Mouse (Mus musculus) T-helper 2 cell (primary cell): ENCODE measurements at regions not wholly inside any gene's neighbourhood (a gene's known extent, or its start where the extent isn't known, plus 50 kb on each side); places are given as distances from the start of the nearest gene placed in this dataset.

ENCODE experiments used
- in situ Hi-C: fragments of 300-600 bp; cut with MboI, MseI; formaldehyde crosslinking; loops from one replicate; pipeline ENCODE4 v1.15.1; 2025; ENCODE audit warnings: high pct_unique_total_duplicates

DNA sequence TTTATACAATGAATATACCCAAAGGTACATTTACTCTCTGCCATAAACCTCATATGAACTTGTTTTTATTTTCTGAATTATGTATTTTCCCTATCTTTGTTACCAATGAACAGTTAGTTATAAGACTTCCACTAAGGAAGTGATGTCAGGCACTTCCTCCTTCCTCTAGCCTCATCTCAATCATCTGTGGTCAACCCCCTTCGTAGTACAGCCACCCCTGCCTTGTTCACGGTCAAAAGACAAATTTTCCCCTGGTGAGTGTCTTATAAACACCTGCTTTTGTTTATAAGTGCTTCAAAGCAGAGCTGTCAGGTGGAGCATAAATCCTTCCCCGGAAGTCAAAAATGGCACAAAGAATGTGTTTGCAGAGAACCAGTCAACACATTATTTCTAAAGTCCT lies 312.0 kb downstream of the Spry2 start:
- in situ Hi-C loops: no loop called here

DNA sequence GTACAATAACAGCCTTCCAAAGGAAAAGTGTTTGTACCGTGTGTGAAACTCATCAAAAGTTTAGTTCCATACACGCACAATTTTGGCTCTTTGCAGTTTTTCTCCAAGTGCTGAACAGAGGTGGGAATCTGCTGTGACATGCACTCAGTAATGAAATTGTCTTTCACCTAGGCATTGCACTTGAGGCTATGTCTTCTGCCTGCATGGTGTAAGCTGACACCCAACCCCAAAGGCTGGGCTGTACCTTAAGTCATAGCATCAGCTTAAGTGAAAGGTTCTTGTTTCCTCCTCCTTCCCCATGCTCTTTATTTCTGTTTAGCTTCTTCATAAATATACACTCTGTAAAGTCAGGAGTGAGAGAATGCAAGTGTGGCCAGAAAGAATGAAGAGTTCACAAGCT lies 313.1 kb downstream of the Spry2 start:
- in situ Hi-C loops: no loop called here

DNA sequence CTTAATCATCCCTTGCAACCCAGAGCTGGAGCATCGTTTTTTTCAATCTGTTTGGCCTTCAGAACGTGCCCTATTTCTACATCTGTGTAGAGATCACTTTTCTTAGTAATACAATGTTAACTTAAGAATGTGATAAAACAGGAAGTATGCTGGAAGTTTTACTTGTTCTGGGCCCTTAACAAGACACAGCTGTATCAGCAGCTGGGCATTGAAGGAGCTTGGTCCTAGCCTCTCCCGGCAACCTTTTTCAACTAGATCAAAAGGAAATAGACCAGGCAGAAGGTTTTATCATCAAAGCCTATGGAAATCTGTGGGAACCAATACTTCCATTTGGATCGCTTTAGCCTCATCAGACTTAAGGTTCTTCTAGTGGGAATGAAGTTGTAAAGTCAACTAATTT lies 317.9 kb downstream of the Ndfip2 start:
- in situ Hi-C loops: no loop called here

DNA sequence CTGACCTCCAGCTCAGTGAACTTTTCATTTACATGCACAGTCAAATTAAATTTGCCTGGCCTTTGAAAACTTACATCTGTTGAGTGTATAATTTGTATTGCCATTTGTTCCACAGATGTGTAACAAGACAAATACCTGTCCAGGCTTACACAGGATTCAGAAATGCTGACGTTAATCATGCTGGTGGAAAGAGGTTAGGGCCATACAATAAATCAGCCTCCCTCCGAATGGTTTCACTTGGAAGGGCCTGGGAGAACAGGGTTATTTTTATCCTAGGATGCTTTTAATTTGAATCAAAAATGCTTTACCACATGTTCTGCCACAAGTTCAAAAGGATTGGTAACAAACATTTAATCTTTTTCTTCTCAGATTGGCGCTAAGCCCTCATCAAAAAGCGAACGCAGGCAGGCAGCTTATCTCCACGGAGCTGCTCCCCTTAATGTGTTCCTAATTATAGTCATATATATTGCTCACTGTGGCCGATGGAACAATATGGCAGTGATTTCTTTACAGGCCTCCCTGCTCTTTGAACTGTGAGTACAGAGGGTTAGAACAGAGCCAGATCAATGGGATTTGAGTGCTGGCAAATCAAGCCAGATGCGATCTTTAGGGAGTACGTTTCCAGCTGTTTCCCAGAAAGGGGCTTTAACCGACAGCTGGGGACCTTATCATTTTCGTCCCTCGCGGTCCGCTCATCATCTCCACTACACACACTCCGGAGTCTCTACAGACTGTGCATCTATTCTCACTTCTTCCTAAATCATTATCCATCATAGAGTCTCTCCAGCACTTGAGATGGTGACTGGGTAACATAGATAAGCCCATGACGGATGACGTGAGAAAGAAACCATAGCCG lies 313.9 kb downstream of the Ndfip2 start:
- in situ Hi-C loops: no loop called here

DNA sequence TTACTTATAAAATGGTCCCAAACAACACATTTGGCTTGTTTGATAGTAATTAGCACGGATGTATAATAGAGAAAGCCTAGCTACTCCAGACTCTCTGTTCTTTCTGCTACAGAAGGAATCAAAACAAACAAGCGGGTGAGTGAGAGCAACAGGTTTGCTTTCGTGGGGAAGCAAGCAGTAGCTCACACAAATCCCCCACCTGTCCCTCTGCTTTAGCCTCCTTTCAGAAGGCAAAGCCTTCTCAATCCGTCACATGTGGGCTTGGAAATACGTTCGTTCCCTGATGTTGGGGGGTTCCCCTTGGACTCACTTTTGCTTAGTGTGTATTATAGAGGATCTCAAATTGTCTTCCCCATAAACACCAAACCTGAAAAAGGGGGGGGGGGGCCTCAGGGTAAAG lies 311.8 kb downstream of the Ndfip2 start:
- in situ Hi-C loops: no loop called here

DNA sequence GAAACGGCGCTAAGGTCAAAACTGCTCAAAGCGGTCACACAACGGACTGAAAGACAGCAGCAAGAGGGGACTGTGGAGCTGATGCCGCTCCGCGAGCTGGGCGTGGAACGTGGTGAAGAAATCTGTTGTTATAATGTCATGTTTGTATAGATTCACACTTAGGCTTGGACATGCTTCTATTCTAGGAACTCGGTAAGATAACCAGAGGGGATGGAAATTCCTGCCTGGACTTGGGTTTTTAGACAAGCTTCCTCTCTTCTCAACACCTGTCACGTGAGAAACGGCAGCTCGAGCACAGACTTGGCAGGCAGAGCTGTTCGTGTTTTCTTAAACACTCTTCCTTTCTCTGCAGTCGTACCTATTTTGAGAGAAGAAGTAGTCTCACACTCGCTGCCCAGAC lies 307.5 kb downstream of the Ndfip2 start:
- in situ Hi-C loops: no loop called here

DNA sequence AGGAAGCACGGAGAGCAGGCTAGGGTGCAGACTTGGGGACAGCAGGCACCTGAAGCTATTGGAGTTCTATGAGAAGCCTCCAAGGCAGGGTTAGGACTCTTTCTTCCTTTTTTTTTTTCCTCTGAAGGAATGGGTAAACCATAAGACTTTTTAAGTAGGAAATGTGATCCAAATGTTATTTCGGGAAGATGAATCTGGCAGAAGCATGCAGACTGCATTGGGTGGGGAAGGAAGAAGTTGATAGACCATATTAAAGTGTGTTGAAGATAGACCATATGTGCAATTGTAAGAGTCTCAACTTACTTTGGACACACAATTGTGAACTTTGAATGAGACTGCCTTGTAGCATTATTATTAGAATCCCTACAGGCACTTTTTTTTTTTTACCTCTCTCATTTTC lies 304.5 kb downstream of the Ndfip2 start:
- in situ Hi-C loops: no loop called here

DNA sequence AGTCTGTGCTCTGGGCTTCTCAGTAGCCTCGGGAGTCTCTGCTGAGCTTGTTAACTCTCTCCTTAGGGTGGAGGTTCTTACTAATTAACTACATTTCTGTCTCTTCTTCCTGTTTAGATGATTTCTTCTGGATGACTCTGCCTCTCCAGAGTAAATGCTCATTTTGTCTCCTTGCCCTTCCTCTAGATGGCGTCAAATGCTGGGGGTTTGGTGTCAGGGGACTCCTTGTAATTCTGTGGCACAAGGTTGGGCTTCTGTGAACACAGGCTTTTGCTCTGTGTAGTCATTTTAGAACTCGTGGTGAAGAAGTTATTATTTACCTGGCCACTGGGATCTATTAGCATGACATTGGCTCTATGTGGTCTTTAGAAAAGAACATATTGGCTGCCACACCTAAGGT lies 298.4 kb downstream of the Ndfip2 start:
- in situ Hi-C loops: loop anchor here (10.0 kb wide), 1 partner anchor 928 kb away; no protein-coding TSS in a partner anchor

DNA sequence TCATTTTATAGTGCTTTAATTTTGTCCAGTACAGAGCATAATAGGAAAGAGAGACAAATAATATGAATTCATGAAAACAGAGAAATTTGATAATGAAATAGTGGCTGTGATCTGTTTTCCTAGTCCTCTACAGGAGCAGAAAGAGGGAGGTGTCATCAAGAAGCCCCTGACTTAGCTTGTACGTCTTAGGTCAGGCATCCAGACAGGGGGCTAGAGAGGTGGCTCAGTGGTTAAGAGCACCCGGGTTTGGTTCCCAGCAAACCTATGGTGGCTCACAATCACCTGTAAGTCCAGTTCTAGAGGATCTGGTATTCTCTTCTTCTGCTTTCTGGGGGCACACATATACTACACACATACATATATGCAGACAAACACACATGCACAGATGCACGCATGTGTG lies 285.7 kb downstream of the Ndfip2 start:
- in situ Hi-C loops: no loop called here

DNA sequence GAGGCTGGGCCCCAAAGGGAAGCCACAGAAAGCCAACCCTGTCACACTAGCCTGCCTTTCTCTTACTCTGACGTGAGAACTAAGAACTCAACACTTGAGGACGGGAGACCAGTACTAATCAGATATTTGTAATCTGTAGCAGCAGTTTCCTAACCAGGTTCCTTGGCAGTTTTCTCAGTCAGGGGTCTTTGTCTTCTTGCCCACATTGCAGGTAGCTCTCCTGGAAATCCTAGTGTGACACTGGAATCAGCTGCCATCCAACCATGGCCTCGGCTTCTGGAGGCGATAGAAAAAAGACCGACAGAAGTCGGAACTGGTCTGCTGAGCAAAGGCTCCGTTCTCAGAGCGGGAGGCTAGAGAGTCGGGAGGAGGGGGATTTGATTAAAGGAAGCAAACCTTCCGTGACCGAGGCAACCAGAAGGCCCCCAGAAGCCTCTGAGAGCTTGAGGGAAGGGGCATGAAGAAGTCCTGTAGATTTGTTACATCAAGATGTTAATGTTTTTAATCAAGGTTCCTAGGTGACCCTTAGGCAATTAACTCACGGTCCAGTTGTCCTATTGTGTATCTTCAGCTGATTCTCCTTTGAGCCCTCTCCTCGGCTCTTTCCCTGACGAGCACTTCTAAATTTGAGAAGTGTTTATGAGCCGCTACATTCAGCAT lies 284.2 kb downstream of the Ndfip2 start:
- in situ Hi-C loops: no loop called here

DNA sequence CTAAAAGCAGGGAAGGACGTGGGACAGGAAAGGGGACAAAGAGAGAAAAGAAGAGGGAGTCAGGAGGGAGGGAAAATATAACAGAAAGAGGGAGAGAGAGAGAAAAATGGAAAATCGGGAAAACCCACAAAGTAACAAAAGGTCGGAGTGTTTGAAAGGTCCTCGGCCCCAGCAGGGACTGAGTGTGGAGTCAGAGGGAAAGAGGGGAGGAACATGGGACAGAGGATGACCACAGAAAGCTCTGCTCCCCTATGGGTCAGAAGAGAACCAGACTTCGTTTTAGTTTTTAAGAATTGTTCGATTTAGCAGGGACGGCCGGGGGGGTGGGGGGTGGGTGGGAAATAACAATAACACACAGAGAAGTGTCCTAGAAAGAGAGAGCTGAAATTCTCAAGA lies 283.7 kb downstream of the Ndfip2 start:
- in situ Hi-C loops: no loop called here

DNA sequence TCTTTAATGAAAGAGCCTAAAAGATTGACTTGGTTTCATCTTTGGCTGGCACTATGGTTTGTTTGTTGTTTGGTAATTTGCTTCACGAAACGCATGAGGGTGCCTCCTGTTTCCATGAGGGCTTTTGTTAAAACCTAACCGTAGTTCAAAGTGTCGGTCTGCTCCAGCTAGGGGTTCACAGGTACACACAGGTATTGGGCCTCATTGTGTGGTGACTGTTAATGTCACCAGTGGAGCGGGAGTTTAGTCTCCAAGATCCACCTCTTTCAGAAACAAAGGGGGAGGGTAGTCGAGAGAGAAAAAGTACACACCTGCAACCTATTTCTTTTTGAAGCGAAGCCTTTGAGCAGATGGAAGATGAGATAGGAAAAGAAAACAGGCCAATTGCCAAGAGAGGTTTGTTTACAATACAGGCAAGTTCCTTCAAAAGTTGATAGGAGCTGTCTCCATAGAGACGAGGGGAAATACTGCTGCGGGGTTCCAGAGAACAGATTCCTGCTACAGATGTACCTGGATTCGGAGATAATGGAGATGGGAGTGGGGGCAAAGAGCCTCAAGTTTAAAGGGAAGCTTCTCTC lies 273.9 kb downstream of the Ndfip2 start:
- in situ Hi-C loops: no loop called here

DNA sequence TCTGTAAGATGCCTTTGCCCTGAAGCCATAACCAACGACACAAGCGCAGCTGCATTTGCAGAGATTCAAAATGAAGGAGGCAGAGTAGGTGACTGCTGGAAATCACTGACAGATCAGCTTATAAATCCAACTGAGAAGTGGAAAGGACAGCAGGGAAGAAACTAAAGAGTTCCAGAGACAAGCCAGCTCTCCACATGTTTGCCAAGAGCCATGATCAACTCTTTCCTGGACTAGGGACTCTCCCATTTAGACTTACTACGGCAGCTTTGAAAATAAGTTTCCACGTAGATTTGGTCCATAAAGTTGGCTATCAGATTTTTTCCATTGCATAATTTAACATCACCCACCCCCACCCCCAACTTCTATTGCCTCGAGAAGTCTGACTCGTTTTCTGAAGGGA lies 269.7 kb downstream of the Ndfip2 start:
- in situ Hi-C loops: no loop called here

DNA sequence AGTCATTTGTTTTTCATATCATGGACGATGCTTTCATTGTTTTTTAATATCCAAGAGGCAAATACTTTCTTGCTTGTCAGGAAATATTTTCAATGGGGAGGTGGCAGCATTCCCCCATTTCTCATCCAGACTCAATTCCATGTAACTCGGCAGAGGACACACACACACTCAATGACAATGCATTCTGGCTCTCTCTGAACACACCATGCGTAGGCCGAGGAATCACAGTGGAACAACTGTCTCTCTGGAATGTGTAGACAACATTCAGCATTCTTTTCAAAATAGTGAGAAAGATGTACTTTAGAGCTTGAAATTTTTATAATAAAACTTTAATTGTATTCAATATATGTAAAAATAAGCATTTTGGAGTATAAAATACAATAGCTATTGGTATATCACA lies 265.5 kb downstream of the Ndfip2 start:
- in situ Hi-C loops: loop anchor here (25.0 kb wide), 2 partner anchors 437 to 938 kb away; no protein-coding TSS in a partner anchor

DNA sequence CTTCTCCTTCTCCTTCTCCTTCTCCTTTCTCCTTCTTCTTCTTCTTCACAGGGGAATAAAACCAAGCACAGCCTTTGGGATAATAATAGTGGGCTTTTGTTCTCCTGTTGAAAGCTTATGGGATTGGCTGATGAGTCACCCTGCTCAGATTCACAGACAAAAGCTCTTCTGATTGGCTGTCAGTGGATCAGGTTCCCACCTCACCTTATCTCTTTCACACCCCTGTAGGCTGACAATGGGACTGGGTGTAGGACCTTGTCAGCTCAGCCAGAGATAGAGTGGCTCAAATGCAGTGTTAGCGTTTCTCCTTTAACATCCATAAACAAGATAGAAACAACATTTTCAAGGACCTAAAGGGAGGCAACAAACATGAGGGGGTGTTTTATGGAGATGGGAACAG lies 263.9 kb downstream of the Ndfip2 start:
- in situ Hi-C loops: loop anchor here (25.0 kb wide), 2 partner anchors 435 to 940 kb away; no protein-coding TSS in a partner anchor

DNA sequence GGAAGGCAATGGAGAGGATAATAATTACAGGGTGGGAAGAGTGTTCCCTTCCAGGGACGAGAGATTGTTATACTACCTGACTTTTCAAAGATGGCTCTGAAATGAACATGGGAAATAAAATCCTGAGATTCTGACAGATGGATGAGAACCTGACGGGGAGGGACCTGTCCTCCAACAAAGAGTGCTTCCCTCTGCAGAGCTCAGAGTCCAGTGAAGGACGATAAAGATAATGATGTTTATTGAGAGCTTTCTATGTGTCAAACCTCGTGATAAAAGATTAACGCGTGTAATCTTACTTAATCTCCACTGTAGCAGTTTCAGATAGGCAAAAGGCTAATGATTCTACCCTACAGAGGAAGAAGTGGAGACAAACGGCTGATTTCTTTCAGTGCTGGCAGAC lies 260.3 kb downstream of the Ndfip2 start:
- in situ Hi-C loops: loop anchor here (25.0 kb wide), 2 partner anchors 431 to 944 kb away; no protein-coding TSS in a partner anchor

DNA sequence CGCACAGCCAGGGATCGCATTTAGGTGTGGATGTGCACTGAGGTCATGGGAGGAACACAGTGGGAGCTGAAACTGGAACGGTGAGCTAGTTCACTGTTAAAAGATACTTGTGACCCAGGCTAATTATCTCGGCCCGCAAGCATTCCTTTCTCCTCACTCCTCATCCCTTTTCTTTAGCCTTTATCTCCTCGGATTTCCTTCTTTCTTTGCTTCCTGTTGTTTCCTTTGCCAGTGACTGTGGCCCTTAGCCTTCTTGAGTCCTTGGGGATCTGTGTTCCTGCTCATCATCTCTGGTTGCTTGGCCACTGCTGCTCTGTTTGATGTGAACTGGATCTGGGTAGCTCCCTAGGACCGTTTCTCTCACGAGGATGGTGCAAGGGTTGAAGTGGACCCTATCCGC lies 256.0 kb downstream of the Ndfip2 start:
- in situ Hi-C loops: loop anchor here (25.0 kb wide), 2 partner anchors 427 to 948 kb away; no protein-coding TSS in a partner anchor

DNA sequence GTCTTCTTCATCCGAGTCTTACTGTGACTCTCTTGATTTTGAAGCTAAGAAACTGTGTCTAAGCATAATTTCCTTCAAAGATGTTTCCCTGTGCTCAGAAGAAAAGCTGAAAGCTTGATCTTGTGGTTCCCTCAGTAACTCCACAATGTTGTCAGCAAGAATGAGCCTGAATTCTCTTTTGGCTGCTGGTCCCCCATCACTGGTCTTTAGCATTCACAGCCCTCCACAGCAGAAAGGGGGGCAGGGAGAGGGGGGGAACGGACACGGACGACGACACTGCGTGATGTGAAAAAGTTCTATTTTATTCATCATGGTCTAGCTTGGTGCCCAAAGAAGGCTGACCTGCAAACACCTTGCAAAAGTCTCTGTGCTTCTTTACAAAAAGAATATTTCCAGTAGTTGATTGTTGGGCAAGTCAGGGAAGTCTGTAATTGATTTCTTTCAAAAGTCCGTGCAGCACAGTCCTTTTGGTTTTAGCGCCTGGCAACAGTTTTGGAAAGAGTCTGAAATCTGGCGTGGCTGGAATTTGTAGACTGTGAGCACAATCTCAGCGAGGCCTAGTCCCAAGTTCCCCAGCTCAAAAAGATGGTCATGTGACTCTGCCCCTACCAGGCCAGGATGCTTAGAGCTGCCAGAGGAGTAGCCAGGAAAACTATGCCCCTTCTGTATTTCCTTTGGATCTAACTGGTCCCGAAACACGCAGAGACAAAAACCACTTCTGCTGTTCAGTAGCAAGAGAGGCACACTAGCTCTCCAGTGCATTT lies 254.7 kb downstream of the Ndfip2 start:
- in situ Hi-C loops: loop anchor here (25.0 kb wide), 2 partner anchors 426 to 949 kb away; no protein-coding TSS in a partner anchor

DNA sequence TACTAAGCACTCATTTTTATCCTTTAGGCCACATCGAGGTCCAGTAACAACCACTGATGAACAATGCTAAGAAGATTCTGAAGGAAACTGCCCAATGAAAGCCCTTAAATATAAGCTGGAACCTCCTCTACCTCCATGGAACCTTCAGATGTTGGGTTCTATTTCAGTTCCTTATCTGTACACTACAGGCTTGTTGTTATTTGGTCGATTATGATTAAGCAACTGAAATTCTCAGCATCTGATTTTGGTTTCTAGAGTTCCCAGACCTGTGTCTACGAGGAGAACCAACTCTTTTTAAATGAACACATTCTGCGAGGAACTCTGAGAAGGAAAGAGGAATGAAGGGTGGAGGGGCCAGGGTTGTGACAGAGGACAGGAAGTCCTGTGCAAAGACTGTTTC lies 253.5 kb downstream of the Ndfip2 start:
- in situ Hi-C loops: loop anchor here (25.0 kb wide), 2 partner anchors 425 to 950 kb away; no protein-coding TSS in a partner anchor

DNA sequence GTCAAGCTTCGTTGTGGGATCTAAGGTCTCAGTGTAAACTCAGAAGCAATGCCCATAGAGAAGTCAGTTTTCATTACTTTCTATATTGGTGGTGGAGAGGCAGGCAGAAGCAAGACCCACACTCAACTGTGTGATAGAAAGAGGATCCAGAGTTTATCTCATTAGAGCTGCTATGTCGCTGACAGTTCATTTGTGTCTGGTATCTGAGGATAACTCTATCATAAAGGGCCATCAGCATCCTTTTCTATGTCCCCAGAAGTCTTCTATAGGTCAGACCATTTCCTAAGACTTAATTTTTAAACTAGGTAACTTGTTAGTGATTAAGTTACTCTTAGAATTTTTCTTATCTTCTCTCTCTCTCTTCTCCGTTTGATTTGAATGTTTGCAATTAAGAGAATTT lies 252.8 kb downstream of the Ndfip2 start:
- in situ Hi-C loops: loop anchor here (25.0 kb wide), 2 partner anchors 424 to 951 kb away; no protein-coding TSS in a partner anchor

DNA sequence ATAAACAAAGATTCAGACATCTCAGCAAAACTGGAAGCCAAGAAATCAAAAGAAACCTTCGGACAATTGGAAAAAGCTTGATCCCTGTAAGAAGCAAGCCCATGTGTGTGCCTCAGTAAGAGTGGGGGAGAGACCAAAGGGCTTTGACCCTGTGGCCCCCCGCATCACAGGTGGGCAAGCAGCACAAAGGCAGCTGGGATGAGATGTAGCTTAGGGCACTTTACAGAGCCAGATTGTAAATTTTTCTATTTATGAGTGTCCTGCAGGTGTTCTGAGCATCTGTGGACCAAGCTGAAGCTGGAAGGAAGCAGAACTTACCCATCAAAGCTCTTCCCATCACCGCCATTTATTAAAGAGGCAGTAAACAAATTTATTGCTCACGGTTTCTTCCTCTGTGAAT lies 246.9 kb downstream of the Ndfip2 start:
- in situ Hi-C loops: loop anchor here (25.0 kb wide), 2 partner anchors 418 to 957 kb away; no protein-coding TSS in a partner anchor
